Mouse (Mus musculus) adrenal gland, adult 18-20 months (tissue): ENCODE measurements at regions not wholly inside any gene's neighbourhood (a gene's known extent, or its start where the extent isn't known, plus 50 kb on each side); places are given as distances from the start of the nearest gene placed in this dataset.

Experiments
- DNase-seq, 2 experiments: peaks; one replicate each; pipeline ENCODE4 v3.0.0; 2021 to 2022; ENCODE audit warnings: low spot score in 2 of 2

- DNase-seq = no peak
These were observed 814.8 kb downstream of the Car8 start for GRCm38 (mm10) chr4:7424081-7424480.

GRCm38 (mm10) chr4:7423204-7423603 lies 815.6 kb downstream of the Car8 start:
- no peak for DNase-seq

- no peak for DNase-seq
These were observed 816.1 kb downstream of the Car8 start for GRCm38 (mm10) chr4:7422787-7423186.

GRCm38 (mm10) chr4:7414301-7414700 lies 824.5 kb downstream of the Car8 start:
- DNase-seq = no peak

- DNase-seq = no peak
These were observed 846.1 kb downstream of the Car8 start for GRCm38 (mm10) chr4:7392696-7393095.

DNA sequence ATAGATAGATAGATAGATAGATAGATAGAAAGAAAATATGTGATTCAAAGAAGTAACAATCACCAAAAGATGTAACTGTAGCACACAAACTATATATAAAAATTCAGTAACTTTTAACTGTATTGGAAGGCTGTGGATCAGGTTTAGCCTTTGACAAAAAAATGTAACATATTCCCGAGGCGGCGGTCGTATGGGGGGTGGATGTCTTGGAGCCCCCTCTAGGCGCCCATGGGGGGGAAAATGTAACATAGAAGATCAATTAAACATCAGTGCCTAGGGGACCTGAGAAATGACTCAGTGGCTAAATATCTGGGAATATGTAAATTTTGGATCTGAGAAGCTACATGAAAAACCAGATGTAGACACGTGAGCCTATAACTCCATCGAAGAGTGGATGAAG lies 847.2 kb downstream of the Car8 start:
- DNase-seq = peak; percentile 12 to 38

- DNase-seq = no peak
These were observed 853.8 kb downstream of the Car8 start for GRCm38 (mm10) chr4:7385069-7385468.

DNA sequence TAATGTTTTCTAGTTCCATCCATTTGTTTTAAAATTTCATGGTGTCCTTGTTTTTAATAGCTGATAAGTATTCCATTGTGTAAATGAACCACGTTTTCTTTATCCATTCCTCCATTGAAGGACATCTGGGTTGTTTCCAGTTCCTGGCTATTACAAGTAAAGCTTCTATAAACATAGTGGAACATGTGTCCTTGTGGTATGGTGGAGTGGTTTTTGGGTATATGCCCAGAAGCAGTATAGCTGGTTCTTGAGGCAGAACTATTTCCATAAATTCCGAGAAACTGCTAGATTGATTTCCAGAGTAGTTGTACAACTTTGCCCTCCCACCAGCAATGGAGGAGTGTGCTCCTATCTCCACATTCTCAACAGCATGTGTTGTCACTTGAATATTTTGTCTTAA lies 858.8 kb downstream of the Car8 start:
- DNase-seq = no peak

- DNase-seq = no peak
These were observed 874.4 kb downstream of the Car8 start for GRCm38 (mm10) chr4:7364238-7365040.

- DNase-seq = no peak
These were observed 875.3 kb downstream of the Car8 start for GRCm38 (mm10) chr4:7363508-7363907.

- no peak for DNase-seq
These were observed 882.6 kb downstream of the Car8 start for GRCm38 (mm10) chr4:7356202-7356601.

DNA sequence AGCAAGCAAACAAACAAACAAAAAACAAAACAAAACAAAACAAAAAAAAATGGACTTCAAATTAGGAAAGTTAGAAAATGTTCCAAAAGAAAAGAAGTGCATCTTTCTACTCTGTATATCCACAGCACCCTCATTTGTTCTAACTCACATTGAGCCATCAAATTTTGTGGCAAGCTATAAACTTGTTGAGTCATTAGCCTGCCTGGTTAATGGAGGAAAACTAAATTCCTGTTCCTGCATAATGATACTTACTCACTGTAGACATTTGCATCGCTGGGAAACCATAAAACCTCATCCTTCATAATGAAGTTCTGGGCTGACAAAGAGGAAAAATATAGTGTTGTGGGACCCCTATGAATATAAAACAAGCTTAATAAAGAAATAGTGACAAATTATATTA lies 891.5 kb downstream of the Car8 start:
- DNase-seq = no peak

DNA sequence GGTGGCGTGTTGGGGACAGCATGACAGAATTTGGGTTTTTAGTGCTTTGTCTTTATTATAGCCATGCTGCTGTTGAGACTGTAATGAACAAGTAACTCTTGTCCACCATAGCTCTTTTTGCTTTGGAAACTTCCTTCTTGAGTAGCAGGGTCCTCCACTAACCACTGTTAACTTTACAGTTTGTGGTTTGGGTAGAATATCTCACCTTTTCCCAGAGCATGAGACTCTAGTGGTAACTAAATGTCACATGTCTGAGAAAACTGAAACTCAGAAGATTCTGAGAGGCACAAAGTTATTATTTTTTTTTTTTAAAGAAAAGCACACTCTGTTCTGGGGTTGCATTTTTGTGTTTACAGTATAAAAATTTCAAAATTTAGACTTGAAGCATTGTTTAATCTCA lies 897.7 kb downstream of the Car8 start:
- DNase-seq = no peak

- no peak for DNase-seq
These were observed 924.6 kb downstream of the Car8 start for GRCm38 (mm10) chr4:7314261-7314660.

DNA sequence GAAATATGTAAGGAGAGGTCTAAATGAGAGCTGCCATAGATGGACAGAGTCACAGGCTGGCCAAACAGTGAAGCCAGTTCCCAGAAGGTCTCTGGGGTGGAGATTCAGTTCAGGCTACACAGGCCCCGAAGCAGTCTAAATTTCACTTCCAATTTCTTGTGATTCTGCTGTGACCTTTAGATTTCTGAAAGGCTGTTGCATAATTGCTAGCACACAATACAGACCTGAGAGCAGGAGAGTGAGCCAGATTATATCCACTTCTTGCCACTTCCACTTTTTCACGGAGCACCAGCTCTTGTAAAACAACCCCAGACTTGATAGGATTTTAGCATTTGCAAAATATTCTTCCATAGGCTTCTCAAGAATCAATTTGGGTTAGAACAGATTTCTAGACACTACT lies 925.6 kb downstream of the Car8 start:
- no peak for DNase-seq

DNA sequence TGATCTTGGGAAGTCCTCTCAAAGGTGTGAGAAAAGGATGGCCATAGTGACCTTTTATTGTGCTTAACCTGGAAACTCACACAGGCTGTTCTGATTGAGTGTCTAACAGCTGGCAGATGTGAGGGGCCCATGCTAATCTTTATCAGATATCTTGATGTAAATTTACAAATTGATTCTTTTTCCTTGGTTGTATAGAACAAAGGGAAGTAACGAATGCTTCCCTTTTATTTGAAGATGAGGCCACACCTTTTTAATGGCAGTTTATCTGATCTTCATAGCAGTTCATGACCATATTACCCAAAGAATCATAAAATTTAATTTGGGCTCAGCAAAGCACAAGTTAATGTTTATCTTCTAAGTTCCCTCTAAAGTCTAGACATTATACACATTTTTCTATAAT lies 926.7 kb downstream of the Car8 start:
- DNase-seq = no peak

- no peak for DNase-seq
These were observed 969.8 kb downstream of the Car8 start for GRCm38 (mm10) chr4:7269047-7269446.

GRCm38 (mm10) chr4:7256486-7256885 lies 982.4 kb downstream of the Car8 start:
- no peak for DNase-seq

DNA sequence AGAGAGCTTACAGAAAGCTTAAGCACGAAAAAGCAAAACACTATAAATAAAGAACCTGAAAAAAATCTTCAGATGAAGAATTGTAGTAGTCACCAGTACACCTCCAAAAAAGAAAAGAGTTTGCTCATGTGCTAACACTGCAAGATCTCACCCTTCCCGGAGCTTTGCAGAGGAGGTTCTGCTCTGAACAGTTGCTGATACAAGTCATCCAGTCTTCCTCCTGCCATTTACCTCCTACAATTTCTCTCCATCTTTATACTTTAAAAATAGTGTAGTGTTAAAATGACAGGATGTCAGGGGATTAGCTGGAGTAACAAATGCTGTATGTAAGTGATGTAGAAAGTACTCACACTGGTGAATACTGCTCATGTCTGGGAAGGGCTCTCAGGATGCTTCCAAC lies 985.2 kb downstream of the Car8 start:
- no peak for DNase-seq

- no peak for DNase-seq
These were observed 987.2 kb downstream of the Car8 start for GRCm38 (mm10) chr4:7251641-7252040.

GRCm38 (mm10) chr4:7247816-7248215 lies 991.0 kb downstream of the Car8 start:
- no peak for DNase-seq

DNA sequence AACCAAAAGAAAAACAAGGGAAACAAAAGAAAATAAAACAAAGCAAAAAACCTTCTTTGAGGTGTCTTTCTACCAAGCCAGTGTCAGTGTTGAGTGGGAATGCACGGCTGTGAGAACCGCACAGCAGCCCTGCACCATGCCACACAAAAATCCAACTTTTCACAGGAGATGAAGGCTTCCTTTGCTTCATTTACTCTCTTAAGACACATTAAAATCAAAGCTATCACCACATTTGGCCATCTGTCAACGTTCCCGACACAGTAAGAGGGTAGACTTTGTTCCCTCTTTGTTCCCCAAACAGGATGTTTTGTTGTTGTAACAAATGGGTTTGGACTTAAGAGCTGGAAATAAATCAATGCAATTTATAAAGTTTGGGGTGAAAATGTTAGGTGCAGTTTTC lies 991.6 kb downstream of the Car8 start:
- DNase-seq = no peak

- no peak for DNase-seq
These were observed 992.0 kb downstream of the Car8 start for GRCm38 (mm10) chr4:7246828-7247227.
